Mouse (Mus musculus): ENCODE results near the gene Tmem132c.

The Tmem132c gene

DNA sequence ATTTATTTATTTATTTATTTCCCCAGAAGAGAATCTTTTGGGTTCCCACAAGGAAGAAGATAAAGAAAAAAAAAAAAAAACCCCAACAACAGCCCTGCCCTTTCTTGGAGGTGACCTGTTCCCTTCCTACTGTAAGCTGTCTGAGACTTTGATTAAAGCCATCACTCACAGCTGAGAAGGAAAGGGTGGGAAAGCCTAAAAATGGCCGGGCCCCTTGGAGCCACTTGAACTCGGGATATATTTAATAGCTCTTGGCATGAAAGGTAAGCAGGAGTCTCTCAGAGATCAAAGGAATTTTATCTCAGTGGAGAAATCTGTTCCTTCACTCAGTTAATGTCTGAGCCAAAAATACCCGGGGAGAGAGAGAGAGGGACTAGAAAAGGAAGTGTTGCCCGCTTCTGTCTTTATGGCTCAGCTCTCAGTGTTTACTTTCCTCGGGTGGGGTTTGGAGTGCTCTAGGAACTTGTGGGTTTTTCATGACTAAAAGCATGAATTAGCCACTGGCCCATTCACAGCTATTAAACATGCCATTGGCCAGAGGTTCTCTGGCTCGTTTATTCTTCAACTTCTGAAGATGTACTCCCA is 41.0 kb downstream of the Tmem132c start:
- DNase-seq (ENCODE audit: extremely low spot score, low read depth, low spot score): no peak

DNA sequence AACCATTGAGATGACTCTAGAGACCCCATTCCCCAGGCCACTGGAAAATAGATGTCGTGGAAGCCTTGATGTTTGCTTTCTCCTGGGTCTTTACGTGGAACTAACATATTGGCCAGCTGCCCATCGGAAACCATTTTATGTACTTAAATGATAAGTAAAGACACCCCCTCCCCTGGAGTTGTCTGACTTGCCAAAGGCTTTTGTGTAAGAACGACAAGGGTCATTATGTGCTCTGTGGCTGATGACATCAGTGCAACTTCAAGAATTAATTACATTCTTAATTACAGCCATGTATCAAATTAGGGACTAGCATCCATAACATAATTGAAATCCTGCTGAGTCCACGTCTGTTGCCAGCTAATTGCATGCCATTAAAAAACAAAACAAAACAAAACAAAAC is 45.3 kb downstream of the Tmem132c start:
- no peak for DNase-seq (ENCODE audit: extremely low spot score, low read depth, low spot score)

DNA sequence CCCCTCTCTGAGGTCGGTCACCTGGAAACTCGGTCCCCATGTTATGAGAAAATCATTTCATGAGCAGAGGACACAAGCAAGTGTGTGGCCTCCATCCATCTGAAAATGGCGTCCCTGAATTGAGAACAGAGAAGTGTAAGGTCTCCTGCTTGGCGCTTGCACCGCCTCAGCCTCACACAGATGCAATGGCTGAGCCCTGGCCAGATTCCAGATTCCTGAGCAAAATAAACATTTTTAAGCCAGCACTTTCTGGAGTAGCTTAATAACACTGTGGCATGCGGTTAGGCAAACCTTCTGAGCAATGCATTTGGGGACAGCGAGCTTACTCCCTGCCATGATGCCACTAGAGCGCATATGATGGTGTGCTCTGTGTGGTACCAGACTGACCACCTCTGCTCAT is 48.1 kb downstream of the Tmem132c start:
- no peak for DNase-seq (ENCODE audit: extremely low spot score, low read depth, low spot score)

DNA sequence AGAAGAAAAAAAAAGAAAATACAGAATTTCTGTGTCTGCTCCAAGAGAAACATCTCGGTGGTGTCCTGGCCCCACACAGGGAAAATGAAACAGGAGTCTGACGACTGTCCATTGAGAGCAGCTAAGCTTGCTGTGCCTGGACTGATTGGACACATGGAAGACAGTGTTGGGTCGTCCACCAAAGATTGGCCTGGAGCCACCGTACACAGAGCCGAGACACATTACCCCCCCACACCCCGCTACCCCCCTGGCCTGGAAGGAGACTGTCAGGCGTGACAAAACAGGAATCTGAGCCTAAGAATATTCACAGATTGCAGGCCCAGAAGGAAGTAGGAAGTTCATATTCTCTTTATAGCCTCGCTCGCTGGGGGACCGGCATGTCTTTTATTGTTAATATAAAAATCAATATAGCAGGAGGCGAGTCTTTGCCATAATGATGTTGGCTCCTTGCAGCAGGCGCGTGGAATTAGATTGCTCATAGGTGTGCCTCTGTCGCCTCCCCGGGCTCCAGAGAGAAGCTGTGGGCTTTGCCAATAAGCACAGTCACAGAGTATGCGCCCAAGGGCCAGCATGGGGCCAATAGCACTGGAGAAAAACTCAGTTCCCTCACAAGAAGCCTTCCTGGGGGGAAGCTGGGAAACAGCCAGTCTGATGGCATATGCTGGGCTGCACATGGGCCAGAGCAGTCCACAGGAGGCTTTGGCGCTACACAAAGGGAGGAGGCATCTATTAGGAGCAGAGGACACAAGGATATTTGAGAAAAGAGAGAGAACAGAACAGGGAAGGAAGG is 49.0 kb downstream of the Tmem132c start:
- DNase-seq (ENCODE audit: extremely low spot score, low read depth, low spot score): no peak

DNA sequence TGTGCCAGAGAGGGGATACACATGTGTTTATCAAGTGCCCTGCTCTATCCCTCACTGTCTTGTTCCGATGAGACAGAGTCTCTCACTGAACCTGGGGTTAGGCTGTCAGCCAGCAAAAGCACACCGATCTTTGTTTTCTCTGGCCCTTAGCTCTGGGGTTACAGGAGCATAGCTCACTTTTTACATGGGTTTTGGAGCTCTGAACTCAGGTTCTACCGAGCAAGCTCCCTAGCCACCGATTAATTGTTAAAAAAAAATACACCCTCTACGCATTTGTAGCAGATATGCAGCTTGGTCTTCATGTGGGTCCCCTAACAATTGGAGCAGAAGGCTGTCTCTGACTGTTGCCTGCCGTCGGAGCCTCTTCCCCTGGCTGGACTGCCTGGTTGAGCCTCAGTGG is 50.0 kb downstream of the Tmem132c start:
- DNase-seq (ENCODE audit: extremely low spot score, low read depth, low spot score): no peak

DNA sequence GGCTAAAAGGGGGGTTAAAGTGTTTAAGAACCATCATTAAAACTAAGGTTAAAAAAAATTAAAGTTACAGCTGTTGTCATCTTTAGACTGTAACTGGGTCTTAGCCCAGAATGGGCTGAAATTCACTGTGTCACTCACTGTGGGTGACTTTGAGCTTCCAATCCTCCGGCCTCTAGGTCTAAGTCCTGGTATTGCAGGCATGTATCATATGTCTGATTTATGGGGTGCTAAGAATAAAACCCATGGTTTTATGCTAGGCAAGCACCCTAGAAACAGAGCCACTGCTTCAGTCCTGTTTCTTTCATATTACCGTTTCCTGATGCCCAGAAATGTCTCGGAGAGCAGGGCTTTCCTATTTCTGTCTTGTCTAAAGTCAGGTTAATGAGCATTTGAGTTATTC is 52.1 kb downstream of the Tmem132c start:
- DNase-seq (ENCODE audit: extremely low spot score, low read depth, low spot score): no peak

DNA sequence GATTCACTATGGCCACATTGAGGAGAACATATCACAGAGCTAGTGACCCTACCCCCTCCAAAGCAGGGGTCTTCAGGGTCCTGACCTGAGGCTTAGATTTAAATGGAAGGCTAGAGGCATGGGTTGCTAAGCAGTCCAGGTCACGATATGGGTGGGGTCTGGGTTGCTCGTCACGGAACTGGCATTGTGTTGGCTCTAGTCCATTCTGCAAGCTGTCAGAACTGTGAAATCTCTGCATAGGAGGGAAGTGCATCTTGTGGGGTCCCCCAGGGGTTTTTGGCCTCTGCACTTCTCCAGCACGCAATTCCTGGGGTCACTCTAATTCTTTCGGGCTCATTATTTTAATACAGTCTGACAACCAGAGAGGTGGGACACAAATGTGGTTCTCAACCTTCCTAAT is 55.9 kb downstream of the Tmem132c start:
- no peak for DNase-seq (ENCODE audit: extremely low spot score, low read depth, low spot score)

DNA sequence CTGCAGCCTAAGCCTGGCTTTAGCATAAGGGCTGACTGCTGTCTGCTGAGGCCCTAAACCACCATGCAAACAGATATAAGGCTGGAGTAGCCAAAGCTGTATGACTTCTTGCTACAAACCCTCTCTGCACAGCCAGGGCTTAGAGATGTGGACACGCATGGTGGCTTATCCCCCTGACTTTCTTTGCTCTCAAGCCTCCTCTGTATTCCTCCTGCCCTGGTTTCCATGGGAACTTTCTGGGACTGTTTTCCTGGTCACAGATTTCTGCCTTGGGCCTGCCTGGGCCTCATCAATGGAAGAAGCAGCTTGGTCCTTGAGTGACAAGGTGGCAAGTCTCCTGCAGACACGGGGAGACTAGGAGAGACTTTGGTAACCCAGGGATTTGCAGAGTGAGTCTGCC is 56.5 kb downstream of the Tmem132c start:
- DNase-seq (ENCODE audit: extremely low spot score, low read depth, low spot score): no peak

DNA sequence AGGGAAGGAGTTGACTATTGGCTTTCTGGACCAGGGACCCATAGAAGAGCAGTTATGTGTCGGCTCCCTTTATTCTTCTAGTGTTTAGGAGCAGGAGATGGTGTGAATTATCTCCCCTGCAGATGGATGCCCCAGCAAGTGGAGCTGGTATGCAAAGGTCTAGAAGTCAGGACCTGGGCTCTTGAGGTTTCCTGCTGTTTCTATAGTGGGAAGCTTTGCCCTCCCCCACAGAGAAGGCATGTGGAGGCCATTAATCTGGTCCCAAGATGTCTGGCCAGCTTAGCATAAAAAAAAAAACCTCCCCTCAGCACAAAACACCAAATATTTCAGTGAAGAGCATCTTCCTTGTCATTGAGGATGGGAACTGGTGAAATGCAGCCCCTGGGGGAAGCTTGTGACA is 57.4 kb downstream of the Tmem132c start:
- DNase-seq (ENCODE audit: extremely low spot score, low read depth, low spot score): no peak

DNA sequence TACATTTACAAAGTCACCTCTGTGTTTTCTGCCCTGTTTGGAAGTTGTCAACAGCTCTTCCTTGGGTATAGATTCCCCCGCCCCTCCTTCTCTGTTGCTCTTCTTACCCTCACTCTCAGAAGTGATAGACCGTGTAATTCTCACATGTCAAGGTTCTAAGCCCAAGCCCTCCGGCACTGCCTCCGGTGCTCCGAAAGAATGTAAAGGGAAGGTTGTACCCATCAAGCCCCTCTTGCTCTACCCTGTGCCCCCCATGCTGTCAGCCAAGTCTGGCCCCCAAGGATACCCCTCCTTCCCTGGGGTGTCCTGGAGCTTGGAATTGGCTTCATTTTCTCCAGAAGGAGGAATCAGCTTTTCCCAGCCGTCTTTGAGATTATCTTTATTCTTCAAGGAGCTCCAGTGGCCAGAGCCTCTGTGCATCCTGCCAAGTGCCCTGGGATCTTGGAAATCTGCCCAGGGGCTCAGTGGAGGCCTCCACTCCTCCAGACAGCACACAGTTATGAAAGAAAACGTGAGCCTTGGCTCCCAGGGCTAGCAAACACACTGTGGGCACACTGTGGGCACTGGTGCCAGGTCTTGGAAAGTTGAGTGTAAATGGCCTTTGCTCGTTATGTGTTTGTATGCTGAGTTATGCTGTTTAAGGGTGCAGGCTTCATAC is 59.1 kb downstream of the Tmem132c start:
- no peak for DNase-seq (ENCODE audit: extremely low spot score, low read depth, low spot score)

DNA sequence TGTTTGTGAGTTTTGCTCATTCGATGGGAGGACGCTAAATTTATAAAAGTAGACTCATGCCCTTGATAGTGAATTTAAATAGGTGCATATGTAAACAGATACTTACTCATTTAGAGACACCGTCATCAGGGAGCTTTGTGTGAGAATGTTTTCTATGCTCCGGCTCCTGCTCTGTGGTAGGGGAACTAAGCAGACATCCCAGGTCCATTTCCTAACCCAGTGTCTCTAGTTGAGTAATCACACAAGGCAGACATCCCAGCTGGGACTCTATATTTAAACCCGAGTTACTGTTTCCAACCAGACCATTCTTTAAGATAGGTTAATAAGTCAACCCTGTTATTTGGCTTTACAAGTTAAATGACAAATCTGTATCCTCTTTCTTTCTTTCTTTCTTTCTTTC is 63.7 kb downstream of the Tmem132c start:
- no peak for DNase-seq (ENCODE audit: extremely low spot score, low read depth, low spot score)

DNA sequence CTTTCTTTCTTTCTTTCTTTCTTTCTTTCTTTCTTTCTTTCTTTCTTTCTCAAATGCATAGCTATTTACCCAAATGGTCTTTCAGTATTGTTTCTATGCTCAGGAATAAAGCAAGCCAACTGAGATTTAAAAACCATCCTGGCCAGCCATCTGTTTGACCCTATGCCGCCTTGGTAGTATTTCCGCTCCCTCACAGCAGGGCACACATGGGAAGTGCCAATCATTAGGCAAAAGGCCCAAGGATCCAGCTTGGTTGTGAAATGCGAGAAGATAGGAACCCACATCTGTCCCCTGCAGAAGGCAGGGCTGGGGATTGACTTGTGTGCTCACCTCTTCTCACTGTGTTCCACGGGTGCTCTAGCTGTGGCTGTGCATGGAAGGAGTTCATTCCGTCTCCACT is 64.1 kb downstream of the Tmem132c start:
- DNase-seq (ENCODE audit: extremely low spot score, low read depth, low spot score): no peak

DNA sequence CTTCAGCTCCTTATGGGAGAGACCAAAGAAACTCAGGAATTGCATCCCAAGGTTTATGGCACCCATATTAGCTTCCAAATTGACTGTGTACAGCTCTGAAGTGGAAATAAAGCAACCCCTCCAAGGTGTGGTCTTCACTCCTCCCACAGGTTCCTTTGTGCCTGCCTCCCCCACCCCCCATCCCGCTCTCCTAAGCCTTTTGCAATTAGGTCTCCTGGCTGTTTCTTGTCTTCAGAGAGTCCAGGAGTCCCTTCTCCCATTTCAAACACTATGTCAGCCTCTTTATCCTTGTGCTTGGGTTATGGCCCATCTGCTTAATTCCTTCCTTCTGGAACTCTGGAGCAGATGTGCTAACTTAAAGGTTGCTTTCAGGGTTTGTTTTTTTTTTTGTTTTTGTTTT is 65.1 kb downstream of the Tmem132c start:
- no peak for DNase-seq (ENCODE audit: extremely low spot score, low read depth, low spot score)

DNA sequence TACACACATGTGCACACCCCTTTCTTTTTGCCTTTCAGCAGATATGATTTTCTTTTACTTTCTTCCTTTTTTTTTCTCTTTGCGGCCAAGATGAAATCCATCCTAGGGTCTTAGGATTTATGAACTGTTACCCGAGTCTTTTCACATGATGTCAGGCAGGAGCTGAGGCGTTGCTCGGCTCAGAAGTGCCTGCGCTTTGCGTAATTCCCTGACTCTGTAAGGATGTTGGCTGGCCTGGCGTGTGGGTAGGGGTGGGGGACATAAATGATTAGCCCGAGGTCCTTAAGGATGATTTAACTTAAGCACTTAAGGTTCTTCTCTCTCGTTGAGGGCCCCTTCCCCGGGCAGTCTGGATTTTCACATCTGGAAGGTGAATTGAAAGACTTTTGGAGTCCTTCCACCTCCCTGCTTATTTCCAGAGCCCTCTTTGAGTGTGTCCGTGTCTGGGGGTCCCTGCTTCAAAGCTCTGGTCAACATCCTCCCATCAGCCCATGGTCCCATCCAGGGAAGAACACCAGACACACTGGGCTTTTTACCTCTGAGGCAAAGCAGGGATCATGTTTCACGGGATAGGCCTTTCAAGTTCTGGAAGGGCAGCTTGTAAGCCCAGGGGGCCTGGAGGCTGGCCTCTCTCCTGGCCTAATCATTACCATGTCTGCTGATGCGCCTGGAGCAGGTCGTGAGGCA is 68.9 kb downstream of the Tmem132c start:
- DNase-seq (ENCODE audit: extremely low spot score, low read depth, low spot score): no peak

DNA sequence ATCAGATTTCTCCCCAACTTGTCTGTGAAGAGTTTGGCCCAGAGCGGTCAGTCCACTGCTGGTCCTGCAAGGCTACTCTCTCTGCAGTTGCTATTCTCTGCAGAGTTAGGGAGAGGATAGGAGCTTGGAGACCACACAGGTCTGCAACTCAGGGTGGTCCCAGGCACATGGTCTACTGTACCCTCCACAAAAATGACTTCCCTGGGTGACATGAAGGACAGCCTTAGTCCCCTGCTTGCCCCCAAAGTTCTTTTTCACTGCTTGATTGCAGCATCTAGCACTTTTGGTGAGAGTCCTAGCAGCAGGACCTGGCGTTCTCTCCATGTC is 69.4 kb downstream of the Tmem132c start:
- DNase-seq (ENCODE audit: extremely low spot score, low read depth, low spot score): no peak

DNA sequence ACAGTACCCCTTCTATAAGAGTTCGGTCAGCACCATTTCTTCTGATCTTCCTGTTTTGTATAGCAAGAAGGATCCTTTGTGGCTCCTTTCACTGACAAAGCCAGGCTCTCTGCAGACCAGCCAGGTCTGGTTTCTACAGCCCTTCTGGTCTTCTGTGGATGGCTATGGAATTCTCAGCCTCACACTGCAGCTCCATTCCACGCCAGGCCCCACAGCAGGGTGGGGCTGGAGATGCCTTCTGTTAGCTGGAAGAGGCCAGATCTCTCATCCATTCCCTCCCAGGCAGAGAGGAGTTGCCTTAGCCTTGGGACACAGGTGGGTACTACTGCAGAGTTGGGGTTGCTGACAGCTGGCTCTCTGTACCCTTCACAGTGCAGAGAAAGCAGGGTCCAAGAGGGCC is 72.0 kb downstream of the Tmem132c start:
- no peak for DNase-seq (ENCODE audit: extremely low spot score, low read depth, low spot score)

DNA sequence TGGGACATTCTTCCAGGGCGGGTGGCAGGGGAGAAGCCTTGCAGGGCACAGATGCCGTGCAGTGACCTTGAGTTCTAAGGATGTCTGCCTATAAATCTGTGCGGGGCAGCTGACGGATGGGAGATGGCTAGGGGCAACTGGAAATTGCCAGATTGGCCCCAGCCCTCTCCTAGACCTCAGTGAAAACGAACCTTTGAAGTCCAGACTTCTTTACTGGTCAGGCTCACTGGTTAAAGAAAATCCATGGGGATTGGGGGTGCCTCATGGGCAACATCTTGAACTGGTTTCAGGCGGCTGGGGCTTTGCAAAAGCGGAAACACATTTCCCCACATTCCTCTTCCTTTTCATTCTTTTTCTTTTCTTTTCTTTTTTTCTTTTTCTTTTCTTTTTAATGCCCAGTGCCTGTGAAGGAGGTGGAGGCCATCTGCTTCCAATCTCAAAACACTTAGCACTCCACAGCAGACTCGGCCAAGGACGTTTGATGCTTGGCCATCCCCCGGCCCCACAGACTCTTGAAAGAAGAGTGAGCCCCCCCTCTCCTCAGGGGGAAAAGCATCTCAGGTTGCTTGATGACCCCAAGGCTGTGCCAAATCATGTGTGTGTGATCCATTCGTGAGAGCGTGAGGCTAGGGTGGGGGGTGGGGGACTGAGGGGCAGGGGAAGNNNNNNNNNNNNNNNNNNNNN is 77.6 kb downstream of the Tmem132c start:
- peak; percentile 78 for DNase-seq (ENCODE audit: extremely low spot score, low read depth, low spot score)

DNA sequence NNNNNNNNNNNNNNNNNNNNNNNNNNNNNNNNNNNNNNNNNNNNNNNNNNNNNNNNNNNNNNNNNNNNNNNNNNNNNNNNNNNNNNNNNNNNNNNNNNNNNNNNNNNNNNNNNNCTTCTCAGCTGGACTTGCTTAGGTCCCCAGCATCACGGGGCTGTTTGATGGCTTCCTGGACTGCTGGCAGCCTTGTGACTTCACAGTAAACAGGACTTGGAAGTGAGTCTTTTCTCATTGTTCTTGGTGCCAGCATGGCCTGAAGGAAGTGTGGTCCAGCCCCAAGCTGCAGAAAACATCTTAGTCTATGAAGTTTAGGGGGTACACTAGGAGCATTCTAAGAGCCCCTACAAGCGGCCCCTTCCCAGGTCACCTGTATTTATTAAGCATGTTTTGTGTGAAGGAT is 83.0 kb downstream of the Tmem132c start:
- DNase-seq (ENCODE audit: extremely low spot score, low read depth, low spot score): no peak

DNA sequence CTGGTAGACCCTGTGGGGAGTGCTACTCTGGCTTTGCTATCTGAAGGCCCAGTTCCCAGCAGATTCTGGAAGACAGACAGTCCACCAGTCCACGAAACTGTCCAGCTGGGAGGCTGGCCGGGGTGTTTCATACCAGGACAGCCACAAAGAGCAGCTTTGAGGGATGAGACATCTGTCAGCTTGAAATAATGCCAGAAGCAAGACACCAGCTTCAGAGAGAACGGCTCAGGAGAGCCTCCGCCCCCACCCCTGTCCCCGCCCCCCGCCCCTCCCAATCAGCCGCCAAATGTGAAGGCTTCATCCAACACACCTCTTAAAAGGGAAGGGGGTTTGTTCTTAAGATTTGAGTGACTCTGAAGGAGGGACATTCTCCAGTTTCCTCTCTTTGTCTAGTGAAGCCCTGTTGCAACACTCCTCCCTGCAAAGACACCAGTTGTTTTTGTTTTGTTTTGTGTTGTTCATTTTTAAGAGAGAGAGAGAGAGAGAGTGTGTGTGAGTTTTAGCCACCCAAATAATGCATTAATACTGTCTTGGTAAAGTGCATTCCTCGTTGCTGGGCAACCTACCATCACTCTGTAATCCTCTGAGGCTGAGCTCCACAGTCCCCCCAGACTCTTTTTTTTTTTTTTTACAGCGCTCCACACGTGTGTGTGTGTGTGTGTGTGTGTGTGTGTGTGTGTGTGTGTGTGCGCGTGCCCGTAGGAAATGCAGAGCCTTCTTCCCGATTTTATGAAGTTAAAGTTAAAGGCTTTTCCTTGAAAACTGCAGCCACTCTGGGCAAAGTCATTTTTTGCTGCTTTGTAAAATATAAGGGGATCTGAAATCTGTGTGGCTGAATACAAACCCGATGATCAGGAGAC is 94.7 kb downstream of the Tmem132c start:
- DNase-seq (ENCODE audit: extremely low spot score, low read depth, low spot score): no peak

DNA sequence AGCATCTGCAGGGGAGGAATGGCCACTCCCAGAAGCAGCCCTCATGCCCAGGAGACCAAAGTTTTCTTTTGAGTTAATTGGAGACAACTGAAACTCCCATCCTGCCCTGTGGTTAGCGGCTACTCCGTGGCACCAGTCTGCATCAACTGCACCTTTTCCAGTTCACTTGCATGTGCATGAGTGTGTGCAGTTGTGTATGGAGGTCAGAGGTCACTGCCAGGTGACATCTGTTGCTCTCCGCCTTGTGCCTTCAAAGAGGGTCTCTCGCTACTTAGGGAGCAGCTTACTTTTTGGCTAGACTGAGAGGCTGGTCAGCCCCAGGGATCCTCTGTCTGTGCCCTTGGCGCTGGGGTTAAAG is 95.3 kb downstream of the Tmem132c start:
- no peak for DNase-seq (ENCODE audit: extremely low spot score, low read depth, low spot score)

DNA sequence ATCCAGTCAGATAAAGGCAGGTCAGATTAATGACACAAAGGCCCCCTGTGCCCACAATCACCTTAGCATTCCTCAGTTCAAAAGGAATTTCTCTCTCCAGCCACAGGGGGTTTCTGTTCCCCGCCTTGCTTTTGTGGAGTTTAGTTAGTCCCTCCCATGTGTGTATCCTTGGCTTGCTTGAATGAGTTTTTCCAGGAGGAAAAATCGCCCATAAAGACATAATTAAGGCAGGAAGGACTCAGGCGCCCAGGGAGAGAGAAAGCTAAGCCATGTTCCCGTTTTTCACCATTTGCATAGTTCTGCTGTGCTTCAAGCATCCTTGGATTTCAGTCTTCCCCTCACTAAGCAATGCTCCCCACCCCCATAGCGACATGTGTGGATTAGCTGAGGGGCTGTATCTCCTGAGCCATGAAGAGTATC is 97.4 kb downstream of the Tmem132c start:
- no peak for DNase-seq (ENCODE audit: extremely low spot score, low read depth, low spot score)
